Mouse (Mus musculus) MN1 (cell line): ENCODE measurements around the gene Dusp9.
A peak's percentile ranks its signal among the peaks of the same experiment; 100 is the strongest.

Experiments used
- DNase-seq: peaks from one replicate; pipeline ENCODE4 v3.0.0-alpha.2; 2016; ENCODE audit warnings: low spot score

Gene Dusp9

GRCm38 (mm10) chrX:73663143-73663542 is 23.9 kb downstream of the Dusp9 start:
- no peak for DNase-seq

GRCm38 (mm10) chrX:73672031-73672431 is 32.8 kb downstream of the Dusp9 start:
- DNase-seq = peak; percentile 58

- DNase-seq = peak; percentile 53
These were observed 33.8 kb downstream of the Dusp9 start, which contains the start of gene Slc6a8 for GRCm38 (mm10) chrX:73672879-73673618. Gene Slc6a8 (plus strand): TSS chrX:73673150.

- DNase-seq = peak; percentile 17
These were observed 34.4 kb downstream of the Dusp9 start for GRCm38 (mm10) chrX:73673619-73673967.

- DNase-seq = peak; percentile 22
These were observed 34.9 kb downstream of the Dusp9 start for GRCm38 (mm10) chrX:73673968-73674661.

- DNase-seq = no peak
These were observed 36.0 kb downstream of the Dusp9 start for GRCm38 (mm10) chrX:73675231-73675630.

GRCm38 (mm10) chrX:73676668-73677067 is 37.4 kb downstream of the Dusp9 start:
- no peak for DNase-seq

- DNase-seq = no peak
These were observed 44.9 kb downstream of the Dusp9 start for GRCm38 (mm10) chrX:73684156-73684555.

GRCm38 (mm10) chrX:73684978-73685377 is 45.8 kb downstream of the Dusp9 start:
- DNase-seq = no peak

GRCm38 (mm10) chrX:73685629-73686028 is 46.4 kb downstream of the Dusp9 start:
- peak; percentile 38 for DNase-seq

- peak; percentile 41 for DNase-seq
These were observed 51.9 kb downstream of the Dusp9 start for GRCm38 (mm10) chrX:73690917-73691629.
